Mouse (Mus musculus): ENCODE data around the gene Slc6a8. TPM values are rescaled to one million over a fixed set of nuclear protein-coding genes. Genes with fewer than 3 reads are reported as not detected.

Gene Slc6a8
- total and polyA plus RNA-seq, 3 experiments, result 5.4 to 11.9 TPM; not detected in 1

DNA sequence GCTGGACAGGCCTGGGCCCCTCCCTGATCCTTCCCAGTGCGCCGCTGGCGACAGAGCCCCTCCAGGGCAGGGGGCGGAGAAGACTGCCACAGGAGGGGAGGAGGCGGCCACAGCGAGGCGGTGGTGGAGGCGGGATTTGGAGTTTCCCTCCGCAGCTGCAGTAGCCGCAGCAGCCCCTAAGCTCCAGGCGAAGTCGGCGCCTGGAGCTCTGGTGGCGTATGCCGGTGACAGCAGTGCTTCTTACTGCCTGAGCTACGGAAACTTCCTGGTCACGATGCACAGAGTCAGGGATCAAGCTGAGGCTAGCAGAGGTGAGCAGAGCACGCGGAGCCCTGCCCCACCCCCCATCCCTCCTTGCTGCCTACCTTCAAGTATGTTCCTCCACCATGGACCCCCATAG lies 37.5 kb upstream of the Slc6a8 start (continued):
- TF ChIP-seq EP300 (IDR thresholded peaks at IDR 0.05; ENCODE audit: low read depth in 1 of 2, low read length in 2 of 2) (no peak), CHD2 (IDR thresholded peaks at IDR 0.05; ENCODE audit: low read length) (no peak), RAD21 (IDR thresholded peaks at IDR 0.05; ENCODE audit: low read depth, low read length) (no peak), SMC3 (IDR thresholded peaks at IDR 0.05; ENCODE audit: low read depth, low read length) (no peak)

DNA sequence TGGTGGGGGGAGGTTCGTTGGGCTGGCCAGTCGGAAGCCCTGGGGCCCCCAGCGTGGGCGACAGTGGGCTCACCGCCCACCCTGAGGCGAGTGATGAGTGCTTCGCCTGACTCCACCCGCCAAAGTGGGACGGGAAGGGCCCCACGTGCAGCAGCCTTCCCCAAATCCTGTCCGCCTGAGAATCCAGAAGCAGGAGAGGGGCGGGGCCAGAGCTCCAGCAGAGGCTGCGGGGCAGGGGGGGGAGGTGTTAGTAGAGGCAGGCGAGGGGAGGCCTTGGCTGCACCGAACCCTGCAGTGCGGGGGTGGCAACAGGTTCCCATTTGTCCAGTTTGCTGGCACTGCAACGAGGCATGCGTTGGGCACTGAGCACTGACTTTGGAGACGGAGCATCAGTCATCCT lies 35.5 kb upstream of the Slc6a8 start:
- Histone ChIP-seq H3K36me3 (ENCODE audit: control insufficient read depth in 1 of 2, insufficient read depth in 2 of 2, low read length in 2 of 2) (no peaks in the 10 kb centered on the region), H3K9ac (ENCODE audit: control insufficient read depth, low read depth, low read length, poor library complexity, severe bottlenecking) (no peak overlapping the region), H3K27me3 (ENCODE audit: control insufficient read depth in 1 of 2, insufficient read depth in 2 of 2, low read length in 2 of 2) (no peaks in the 10 kb centered on the region), H3K9me3 (replicated peaks; ENCODE audit: insufficient read depth, low read length) (no peaks in the 10 kb centered on the region), H3K4me3 (ENCODE audit: control insufficient read depth in 1 of 2, insufficient read depth in 1 of 2, low read depth in 2 of 2, low read length in 2 of 2) (no peak overlapping the region), H3K79me2 (ENCODE audit: control insufficient read depth, insufficient read depth, low read length, poor library complexity) (no peaks in the 10 kb centered on the region), H3K4me1 (ENCODE audit: control insufficient read depth in 1 of 2, insufficient read depth in 2 of 2, low read length in 2 of 2) (peaks cover 0 to 3% of the 10 kb centered on the region in 2 experiments; a peak in 1 of 4 replicates), H3K27ac (ENCODE audit: control insufficient read depth, low read depth, low read length) (no peak overlapping the region)
- DNase-seq (ENCODE audit: low read depth, low spot score), result no peak
- TF ChIP-seq UBTF (IDR thresholded peaks at IDR 0.05; ENCODE audit: borderline replicate concordance, insufficient read depth, low read depth, low read length) (no peak), MAX (IDR thresholded peaks at IDR 0.05; ENCODE audit: low read length) (no peak), EP300 (IDR thresholded peaks at IDR 0.05; ENCODE audit: low read depth in 1 of 2, low read length in 2 of 2) (no peak), KAT2A (conservative IDR thresholded peaks at IDR 0.05; ENCODE audit: low read depth, low read length) (no peak)

- H3K9ac ChIP-seq (ENCODE audit: control insufficient read depth, low read depth, low read length, poor library complexity, severe bottlenecking), result peak within 1 kb of the TSS; percentile 47
- H3K27me3 ChIP-seq (ENCODE audit: control insufficient read depth in 1 of 2, insufficient read depth in 2 of 2, low read length in 2 of 2), result no peaks in the 10 kb centered on the region
- peak within 1 kb of the TSS; percentile 62 to 70 for H3K4me3 ChIP-seq (ENCODE audit: control insufficient read depth in 1 of 2, insufficient read depth in 1 of 2, low read depth in 2 of 2, low read length in 2 of 2)
- peaks cover 0 to 3% of the 10 kb centered on the region in 2 experiments; a peak in 1 of 4 replicates for H3K4me1 ChIP-seq (ENCODE audit: control insufficient read depth in 1 of 2, insufficient read depth in 2 of 2, low read length in 2 of 2)
- TF ChIP-seq POLR2A (IDR thresholded peaks at IDR 0.05; ENCODE audit: control insufficient read depth in 1 of 2, insufficient read depth in 1 of 2, low read depth in 1 of 2, low read length in 2 of 2, poor library complexity in 1 of 2), result 0 out of 4 replicates have a peak, but pooled peaks of 1 of the 2 experiments have one; percentile 21
- TF ChIP-seq USF2 (IDR thresholded peaks at IDR 0.05; ENCODE audit: borderline replicate concordance in 1 of 2, insufficient read depth in 1 of 2, low read depth in 1 of 2, low read length in 2 of 2), result no peak
- no peaks in the 10 kb centered on the region for H3K9me3 ChIP-seq (replicated peaks; ENCODE audit: insufficient read depth, low read length)
- H3K79me2 ChIP-seq (ENCODE audit: control insufficient read depth, insufficient read depth, low read length, poor library complexity), result no peaks in the 10 kb centered on the region
- DNase-seq (ENCODE audit: low read depth, low spot score), result peak; percentile 74
- H3K27ac ChIP-seq (ENCODE audit: control insufficient read depth, low read depth, low read length), result no peak within 1 kb of the TSS
- no peaks in the 10 kb centered on the region for H3K36me3 ChIP-seq (ENCODE audit: control insufficient read depth in 1 of 2, insufficient read depth in 2 of 2, low read length in 2 of 2)
These were observed 33.7 kb upstream of the Slc6a8 start, which contains the start of gene Dusp9 for GRCm38 (mm10) chrX:73639255-73639675. Gene Dusp9 (plus strand): TSS chrX:73639419.

DNA sequence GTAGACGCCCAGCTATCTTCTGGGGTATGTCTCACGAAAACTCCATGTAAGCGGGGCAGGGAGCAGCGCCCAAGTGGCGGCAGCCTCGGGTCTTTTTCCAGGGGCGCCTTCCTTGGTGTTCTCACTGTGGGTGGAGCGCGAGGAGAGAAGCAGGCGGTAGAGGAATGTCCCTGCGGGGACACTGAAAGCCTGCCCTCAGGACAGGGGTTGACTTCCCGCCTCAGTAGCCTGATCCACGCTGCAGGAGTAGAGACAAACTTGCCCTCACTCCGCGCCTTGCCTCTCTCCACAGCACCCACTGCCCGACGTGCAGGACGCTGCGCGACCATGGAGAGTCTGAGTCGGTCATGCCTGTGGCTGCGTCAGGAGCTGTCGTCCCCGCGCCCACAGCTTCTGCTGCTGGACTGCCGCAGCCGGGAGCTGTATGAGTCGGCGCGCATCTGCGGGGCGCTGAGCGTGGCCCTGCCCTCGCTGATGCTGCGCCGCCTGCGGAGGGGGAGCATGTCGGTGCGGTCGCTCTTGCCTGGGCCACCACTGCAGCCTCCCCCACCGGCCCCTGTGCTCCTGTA lies 33.0 kb upstream of the Slc6a8 start:
- H3K9ac ChIP-seq (ENCODE audit: control insufficient read depth, low read depth, low read length, poor library complexity, severe bottlenecking), result no peak overlapping the region
- no peak for DNase-seq (ENCODE audit: low read depth, low spot score)
- no peaks in the 10 kb centered on the region for H3K27me3 ChIP-seq (ENCODE audit: control insufficient read depth in 1 of 2, insufficient read depth in 2 of 2, low read length in 2 of 2)
- H3K36me3 ChIP-seq (ENCODE audit: control insufficient read depth in 1 of 2, insufficient read depth in 2 of 2, low read length in 2 of 2), result no peaks in the 10 kb centered on the region
- peak overlapping the region in 1 of 2 experiments; percentile 62; a peak in 2 of 4 replicates for H3K4me3 ChIP-seq (ENCODE audit: control insufficient read depth in 1 of 2, insufficient read depth in 1 of 2, low read depth in 2 of 2, low read length in 2 of 2)
- H3K9me3 ChIP-seq (replicated peaks; ENCODE audit: insufficient read depth, low read length), result no peaks in the 10 kb centered on the region
- H3K4me1 ChIP-seq (ENCODE audit: control insufficient read depth in 1 of 2, insufficient read depth in 2 of 2, low read length in 2 of 2), result peaks cover 0 to 3% of the 10 kb centered on the region in 2 experiments; a peak in 1 of 4 replicates
- TF ChIP-seq CHD2 (IDR thresholded peaks at IDR 0.05; ENCODE audit: low read length), result no peak
- no peak for TF ChIP-seq TBP (IDR thresholded peaks at IDR 0.05; ENCODE audit: low read depth, low read length)
- no peak for TF ChIP-seq KAT2A (conservative IDR thresholded peaks at IDR 0.05; ENCODE audit: low read depth, low read length)
- no peak for TF ChIP-seq ELF1 (IDR thresholded peaks at IDR 0.05; ENCODE audit: low read depth, low read length)
- TF ChIP-seq MAZ (IDR thresholded peaks at IDR 0.05; ENCODE audit: low read depth, low read length), result no peak
- TF ChIP-seq USF1 (IDR thresholded peaks at IDR 0.05; ENCODE audit: low read depth, low read length), result no peak
- no peak for TF ChIP-seq MYC (IDR thresholded peaks at IDR 0.05; ENCODE audit: low read depth, low read length)
- no peak for TF ChIP-seq NELFE (IDR thresholded peaks at IDR 0.05; ENCODE audit: low read depth, low read length)
- TF ChIP-seq EP300 (IDR thresholded peaks at IDR 0.05; ENCODE audit: low read depth in 1 of 2, low read length in 2 of 2), result no peak
- TF ChIP-seq RCOR1 (IDR thresholded peaks at IDR 0.05; ENCODE audit: low read depth, low read length), result no peak
- TF ChIP-seq ZNF384 (IDR thresholded peaks at IDR 0.05; ENCODE audit: low read depth, low read length), result no peak
- TF ChIP-seq JUND (IDR thresholded peaks at IDR 0.05; ENCODE audit: low read depth, low read length), result no peak
- H3K27ac ChIP-seq (ENCODE audit: control insufficient read depth, low read depth, low read length), result no peak overlapping the region
- no peaks in the 10 kb centered on the region for H3K79me2 ChIP-seq (ENCODE audit: control insufficient read depth, insufficient read depth, low read length, poor library complexity)
